Mouse (Mus musculus) spleen, adult 2 months (tissue): ENCODE measurements around the gene Samd4b.

Experiments
- CTCF ChIP-seq: fragments of 200-500 bp; IDR thresholded peaks from 2 replicates; pipeline ENCODE4 v1.5.1; 2011; ENCODE audit warnings: mild to moderate bottlenecking, inconsistent platforms; ENCODE audit not compliant: insufficient read depth, insufficient read length, insufficient replicate concordance; ENCODE audit errors: extremely low read depth
- POLR2A ChIP-seq: fragments of 200-500 bp; IDR thresholded peaks from 2 replicates; pipeline ENCODE4 v1.6.1; 2011; ENCODE audit warnings: low read depth, low read length, inconsistent platforms

- TF ChIP-seq CTCF (no peak), POLR2A (no peak)
Measured at GRCm38 (mm10) chr7:28546649-28547048, 51.3 kb downstream of the Samd4b start.
